Mouse (Mus musculus): ENCODE data around the gene Tubb4b.

Tubb4b gene

DNA sequence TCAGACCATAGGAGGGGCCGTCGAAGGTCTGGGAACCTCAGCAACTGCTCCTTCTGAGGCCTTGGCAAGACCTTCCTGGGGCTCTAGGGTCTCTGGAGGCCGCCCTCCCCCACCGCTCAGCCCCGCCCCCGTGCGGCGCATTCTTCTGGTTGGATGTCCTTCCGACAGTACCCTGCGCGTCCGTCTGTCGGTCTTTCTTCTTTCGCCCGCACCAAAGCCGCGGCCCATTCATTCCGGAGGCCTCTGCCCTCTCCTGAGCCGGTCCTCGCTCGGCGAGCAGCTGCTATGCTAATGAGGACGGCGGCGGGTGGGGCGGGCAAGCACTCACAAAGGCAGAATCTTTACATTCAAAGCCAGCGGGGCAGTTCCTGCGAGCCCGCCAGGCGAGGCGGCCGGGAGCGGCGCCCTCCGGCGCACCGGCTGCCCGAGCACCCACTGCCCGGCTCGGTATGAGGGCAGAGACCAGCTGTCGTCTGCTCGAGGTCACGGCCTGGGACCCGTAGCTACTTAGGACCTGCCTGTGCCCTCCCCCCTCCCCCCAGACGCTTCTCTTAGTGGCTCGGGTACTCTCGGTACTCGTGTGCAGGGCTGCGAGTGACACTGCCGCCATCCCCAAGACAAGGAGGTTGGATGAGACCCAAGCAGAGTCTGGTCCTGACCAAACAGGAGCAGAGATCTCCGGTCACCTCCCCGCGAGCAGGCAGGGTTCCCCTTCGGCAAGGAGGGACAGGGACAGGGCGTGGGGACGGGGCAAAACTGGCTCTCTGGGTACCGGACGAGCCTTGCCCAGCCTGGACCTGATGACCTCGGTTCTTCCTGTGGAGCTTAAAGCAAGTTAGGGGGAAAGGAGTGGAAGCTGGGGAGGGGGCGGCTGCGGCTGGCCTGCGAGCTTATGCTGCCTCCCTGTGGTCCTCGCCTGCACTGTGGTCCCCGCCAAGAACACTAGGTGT is 38.6 kb downstream of the Tubb4b start:
- no peak for DNase-seq

DNA sequence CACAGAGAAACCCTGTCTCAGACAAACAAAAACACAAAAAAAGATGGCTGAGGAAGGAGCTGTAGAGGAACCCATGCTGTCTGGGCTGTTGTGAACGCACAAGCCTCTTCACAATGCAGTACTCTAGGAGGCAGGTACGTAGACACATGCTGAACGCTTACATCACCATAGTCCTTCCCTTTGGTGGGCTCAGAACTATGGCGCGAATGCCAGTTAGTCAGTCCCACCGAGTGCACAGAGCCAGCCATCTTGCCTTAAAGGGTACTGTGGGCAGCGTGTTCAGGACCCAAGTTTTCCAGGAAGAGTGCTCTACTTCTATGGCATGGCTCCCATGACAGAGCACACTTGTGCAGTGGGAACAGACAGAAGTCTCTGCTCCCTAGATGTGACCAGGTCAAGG is 40.0 kb downstream of the Tubb4b start:
- no peak for DNase-seq

DNA sequence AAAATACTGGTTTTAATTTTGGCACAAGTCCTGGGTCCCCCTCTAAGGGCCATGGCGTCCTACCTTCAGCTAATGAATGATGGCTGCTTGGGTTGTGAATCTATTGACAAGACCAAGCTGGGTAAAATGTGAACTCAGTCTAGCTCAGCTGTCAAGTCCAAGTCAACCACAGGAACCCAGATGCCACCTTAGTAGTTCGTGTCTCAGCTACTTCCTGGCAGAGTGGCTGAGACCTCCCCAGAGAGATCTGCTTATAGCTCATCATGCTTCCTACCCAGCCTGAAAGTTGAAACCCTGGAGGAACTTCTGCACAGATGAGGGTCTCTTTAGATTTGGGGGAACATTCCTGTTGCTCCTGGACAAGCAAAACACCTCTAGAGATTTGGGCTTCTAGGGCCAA is 41.2 kb downstream of the Tubb4b start:
- DNase-seq, result no peak

DNA sequence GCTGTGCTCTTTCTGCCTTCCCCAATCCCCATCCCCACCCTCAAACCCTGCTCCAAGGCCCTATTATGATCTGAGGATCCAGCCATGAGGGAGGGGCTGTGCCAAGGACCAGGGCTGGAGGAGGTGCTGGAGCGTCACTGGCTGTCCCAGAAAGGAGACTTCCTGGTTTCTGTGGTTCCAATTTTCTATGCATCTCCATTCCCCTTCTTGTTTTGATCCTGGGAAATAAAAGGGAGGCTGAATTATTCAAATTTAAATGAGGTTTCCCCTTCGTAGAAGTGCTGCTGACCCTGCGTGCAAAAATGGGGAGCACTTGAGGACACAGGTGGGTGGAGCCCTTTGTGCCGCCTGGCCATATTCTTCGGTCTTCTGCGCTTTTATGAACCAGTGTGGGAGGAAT is 41.8 kb downstream of the Tubb4b start:
- no peak for DNase-seq

DNA sequence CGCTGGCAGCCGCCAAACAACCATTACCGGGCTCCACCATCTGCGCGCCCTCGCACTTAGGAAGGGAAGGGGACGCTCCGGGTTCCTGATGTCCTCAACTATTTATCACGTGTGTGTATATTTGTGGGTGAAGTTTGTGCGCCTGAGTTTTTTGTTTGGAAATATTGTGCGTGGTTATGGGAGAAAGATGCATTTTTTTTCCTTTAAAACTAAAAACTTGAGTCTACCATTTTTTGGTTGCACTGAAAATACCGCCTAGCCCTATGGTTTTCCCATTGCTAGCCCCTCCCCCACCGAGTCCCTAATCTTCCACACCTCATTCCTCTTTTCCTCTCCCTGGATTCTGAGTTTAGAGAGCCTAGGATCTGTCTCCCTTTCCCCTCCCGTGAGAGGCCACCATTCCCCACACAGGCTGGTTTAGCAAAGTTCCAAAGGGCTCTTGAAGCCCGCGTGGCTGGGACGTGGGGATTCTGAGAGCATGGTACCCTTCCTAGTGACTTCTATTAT is 42.6 kb downstream of the Tubb4b start:
- no peak for DNase-seq

DNA sequence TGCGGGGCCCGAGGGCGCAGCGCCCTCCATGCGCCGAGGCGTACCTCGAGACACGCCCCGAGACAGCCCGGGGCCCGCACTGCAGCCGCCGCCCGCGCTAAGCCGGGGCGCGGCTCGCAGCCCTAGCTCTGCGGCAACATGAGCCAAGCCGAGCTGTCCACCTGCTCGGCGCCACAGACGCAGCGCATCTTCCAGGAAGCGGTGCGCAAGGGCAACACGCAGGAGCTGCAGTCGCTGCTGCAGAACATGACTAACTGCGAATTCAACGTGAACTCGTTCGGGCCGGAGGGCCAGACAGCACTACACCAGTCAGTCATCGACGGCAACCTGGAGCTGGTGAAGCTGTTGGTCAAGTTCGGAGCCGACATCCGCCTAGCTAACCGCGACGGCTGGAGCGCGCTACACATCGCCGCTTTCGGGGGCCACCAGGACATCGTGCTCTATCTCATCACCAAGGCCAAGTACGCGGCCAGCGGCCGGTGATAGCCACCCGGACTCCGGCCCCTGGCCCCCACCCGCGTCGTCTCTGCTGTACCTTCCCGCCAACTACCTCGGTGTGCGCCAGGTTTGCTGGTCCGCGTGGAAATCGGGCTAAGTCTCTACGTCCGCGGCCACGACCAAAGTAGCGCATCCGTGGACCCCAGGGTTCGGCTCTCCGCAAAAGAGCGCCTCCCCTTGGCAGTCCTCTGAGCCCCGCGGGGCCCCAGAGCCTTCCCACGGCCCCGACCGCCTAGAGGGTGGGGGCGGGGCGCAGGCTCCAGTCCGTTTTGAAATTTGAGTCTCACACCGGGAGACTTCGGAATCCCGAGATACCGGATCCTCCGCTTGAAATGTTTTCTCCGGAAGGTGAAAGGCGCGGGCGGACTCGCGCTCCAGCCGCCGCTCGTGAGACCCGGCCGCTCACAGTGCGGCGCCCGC is 43.3 kb downstream of the Tubb4b start:
- DNase-seq, result no peak

DNA sequence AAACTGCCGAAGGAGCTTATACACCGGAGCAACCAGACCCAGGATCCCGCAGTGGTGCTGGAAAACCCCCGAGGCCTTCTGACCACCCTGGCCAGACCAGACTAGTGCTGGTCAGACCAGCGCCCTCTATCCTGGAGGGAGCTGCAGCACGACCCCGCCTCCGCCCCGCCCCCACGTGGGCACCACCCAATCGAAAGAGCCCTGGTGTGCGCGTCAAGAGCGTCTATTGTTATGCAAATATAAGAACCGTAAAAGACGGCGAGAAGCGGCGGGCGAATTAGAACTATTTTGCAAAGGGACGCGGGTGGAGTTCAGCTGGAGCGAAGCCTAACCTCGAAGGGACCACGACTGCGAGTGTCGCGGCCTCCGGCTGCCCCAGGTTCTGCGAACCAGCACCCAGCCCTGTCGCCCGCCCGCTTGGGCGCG is 44.0 kb downstream of the Tubb4b start, which contains the start of gene Nrarp:
Gene Nrarp, plus strand, starts transcription at position 281 of the 426 bp plus-strand sequence.
- DNase-seq, result peak; percentile 90

DNA sequence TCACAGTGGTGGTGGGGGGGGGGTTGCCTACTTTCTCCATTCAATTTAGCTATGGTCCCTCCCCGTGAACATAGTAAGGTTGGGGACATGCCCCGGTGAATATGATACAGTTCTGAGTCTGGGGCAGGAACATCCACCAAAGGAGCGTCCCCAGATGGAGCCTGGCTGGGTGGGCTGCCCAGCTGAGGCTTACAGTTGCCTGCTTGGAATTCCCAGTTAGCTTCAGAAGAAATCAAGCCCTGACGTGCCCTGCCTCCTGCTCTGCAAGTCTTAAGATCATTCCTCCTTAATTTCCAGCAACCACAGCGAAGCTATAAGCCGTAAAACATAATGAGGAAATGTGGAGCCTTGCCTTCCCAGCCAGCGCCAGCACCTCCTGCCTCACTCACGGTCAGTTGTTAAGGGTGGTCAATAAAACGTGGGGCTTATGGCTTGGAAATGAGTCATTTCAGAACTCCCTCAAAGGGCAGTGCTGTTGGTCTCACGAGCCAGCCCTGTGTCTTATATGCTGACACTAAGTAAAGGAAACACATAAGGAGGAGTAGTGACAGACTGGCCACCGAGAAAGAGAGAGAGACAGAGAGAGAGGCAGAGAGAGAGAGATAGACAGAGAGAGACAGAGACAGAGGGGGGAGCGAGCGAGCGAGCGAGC is 44.8 kb downstream of the Tubb4b start:
- DNase-seq, result no peak

DNA sequence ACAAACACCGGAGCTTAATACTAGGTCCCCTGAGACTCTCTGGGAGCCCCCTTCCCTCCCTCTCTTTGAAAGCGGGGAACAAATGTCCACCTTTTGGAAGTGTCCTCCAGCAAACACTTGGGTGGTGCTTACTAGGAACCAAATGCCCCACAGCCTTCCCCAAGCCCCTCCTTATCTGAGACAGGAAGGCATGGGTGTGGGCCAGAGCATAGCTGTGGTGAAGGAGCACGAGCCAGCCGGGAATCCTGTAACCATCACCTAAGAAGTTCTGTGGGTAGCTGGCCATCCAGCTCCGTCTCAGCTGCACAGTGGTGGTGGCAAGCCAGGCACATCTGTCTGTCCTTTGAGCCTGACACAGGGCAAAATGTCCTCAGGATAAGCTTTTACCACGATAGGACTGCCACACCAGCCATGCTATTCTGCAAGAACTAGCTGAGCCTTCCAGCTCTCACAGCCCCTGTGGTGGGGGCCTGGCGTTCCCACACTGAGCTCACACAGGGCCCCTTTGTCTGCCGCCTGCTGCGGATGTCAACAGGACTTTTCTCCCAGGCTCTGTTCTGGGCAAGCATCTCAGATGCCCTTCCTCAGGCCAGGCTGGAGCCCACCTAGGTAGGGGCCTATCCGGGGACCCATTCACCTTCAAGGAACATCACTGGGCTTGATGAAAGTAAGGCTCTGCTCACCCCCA is 46.1 kb downstream of the Tubb4b start:
- DNase-seq, result no peak

DNA sequence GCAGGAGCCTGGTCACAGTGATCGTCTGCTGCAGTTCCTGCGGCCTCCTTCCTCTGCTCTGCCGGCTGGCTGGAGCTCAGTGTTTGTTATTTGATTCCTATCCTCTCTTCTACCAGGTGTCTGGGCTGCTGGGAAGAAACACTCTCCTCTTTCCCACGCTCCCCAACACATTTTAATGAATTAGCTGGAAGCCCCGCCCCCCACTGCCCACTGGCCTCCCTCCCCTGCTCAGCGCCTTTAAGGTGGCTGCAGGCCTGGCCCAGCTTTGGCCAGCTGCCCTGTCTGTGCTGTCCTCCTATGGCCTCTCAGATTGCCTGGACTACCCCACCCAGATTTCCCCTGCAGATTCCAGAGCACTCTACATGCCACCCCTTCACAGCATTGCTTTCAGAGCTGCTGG is 46.8 kb downstream of the Tubb4b start:
- DNase-seq, result no peak

DNA sequence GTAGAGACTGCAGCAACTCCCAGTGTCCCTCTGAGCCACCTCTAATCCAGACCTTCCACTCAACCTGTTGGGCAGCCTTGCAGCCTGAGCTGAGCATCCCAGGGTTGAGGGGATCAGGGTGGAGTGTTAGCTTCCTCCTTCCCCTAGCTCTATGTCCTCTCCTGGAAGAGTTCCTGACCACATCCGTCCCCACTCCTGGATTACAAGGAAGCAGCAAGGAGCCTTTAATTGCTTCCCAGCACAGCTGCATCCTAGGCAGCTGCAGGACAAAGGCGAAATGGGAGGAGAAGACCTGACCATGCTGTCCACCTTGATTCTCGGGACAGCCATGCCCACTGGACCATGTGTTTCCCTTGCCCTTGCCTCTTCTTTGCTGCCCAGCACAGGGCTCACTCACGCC is 47.4 kb downstream of the Tubb4b start:
- DNase-seq, result no peak

DNA sequence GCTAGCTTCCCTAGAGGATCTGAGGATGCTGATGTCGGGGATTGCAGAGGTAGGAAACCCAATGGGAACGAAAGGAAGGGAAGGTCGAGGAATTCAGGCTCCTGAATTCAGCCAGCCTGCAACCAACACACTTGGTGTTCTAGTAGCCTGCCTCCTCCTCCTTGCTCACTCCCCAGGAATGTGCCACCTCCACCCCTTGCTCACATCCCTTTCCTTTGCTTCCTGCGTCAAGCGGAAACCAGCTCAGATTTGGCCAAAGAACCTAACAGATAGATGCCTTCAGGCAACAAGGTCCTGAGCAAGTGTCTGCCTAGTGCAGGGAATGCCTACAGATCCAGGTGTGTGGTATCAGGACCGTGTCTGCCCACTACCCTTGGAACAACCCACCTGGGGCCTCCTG is 47.9 kb downstream of the Tubb4b start:
- no peak for DNase-seq

DNA sequence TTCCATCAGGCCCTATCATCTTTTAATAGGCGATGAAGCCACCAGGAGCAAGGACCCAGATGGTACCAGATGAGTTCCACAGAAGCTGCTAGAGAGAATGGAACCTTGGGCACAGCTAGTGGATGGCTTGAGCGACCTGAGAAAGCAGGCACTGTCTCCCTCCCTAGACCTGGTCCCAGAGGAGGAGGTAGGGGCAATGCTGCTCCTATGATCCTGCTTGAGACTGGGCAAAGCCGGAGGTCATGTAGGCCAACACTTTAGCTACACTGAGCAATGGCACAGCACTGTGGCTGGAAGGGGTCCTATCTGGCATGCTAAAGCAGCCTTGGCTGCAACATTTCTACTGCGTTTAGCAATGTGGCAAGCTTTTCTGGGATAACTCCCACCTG is 48.8 kb downstream of the Tubb4b start:
- no peak for DNase-seq

DNA sequence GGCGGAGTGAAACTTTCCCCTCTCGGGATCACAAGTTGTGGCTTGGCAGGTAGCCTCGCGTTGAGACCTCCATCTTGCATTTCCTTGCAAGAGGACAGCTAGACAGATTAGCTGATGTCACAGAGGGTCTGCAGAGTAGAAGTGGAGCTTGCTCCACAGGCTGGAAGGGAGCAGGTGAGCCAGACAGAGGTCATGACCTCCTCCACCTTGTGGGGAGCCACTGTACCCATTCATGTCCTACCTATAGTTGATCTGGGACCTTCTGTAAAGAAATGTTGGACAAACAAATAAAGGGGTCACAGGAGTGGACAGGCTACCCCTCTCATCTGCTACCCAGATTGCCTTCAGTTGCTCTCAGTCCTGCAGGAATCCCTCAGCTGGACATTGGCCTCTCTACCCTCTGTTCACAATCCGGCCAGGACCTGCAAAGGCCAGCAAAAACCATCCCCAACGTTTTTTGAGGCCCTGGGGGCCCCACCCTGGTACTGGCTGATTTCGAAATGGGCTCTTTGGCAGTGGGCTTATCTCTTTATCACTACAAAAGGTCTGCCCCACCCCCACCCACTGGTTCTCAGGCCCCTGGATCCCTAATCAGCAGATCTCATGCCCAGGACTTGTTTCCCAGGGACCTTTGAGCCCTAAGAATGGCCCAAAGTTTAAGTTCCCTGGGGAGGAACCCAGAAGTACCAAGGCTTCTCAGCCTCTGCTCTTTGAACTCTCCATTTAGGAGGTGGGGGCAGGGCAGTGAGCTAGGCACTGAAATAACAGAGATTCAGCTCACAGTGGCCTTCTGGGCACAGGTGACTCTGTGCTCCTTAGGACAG is 49.4 kb downstream of the Tubb4b start:
- DNase-seq, result no peak

DNA sequence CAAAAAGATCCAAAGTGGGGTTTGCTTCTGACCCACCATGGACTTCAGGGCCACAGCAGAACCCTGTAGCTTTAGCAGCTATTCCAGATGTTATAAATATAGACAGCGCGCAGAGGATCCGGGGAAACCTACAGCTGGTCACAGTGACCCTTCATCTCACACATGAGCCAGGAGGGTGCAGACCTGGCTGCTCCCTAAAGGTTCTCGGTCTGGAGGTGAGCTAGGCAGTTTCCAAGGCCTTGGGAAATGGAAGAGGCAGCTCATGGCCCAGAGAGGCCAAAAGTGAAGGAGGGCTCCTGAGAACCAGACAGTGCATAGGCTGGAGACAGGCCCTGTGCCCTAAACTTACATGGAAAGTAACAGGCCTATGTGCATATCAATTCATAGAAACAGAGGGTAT is 50.7 kb downstream of the Tubb4b start:
- no peak for DNase-seq

DNA sequence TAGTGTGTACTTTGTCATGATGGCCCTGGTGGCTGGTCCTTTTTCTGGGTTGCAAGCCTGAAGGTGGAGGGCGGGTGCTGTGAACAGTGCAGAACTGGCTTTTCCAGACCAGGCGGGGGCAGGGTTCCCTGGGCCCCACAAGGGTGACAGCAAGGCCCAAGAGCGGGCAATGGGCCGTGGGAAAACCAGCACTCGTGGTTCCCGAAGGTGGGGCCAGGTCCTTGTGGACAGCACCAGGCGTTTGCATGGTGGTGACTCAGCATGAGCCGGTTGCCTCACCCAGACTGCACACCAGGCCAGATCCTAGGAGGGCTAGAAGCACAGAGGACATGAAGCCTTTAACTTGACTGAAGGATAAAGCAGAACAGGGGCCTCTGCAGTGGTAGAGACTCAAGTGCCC is 51.9 kb downstream of the Tubb4b start:
- no peak for DNase-seq

Data from cerebellum, adult 9-11 months (tissue).